Mouse (Mus musculus): ENCODE data around the gene Cdc42bpg.

Gene Cdc42bpg

DNA sequence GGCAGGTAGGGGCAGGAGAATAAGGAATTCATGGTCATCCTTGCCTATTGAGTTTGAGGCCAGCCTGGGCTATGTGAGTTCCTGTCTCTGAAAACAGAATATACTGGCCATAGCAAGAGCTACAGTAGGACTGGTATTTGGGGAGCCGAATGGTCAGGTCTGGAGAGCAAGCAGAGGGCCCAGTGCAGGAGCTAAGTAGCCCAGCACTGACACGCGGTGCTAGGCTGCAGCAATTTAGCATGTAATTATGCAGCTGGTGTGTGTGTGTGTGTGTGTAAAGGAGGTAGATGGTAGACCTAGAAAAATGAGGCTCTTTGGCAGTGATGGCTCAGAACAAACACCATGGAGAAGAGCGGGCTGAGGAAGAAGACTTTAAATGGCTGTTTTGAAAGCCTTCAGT, 41.4 kb downstream of the Cdc42bpg start:
- DNase-seq (ENCODE audit: low spot score in 2 of 2): no peak

DNA sequence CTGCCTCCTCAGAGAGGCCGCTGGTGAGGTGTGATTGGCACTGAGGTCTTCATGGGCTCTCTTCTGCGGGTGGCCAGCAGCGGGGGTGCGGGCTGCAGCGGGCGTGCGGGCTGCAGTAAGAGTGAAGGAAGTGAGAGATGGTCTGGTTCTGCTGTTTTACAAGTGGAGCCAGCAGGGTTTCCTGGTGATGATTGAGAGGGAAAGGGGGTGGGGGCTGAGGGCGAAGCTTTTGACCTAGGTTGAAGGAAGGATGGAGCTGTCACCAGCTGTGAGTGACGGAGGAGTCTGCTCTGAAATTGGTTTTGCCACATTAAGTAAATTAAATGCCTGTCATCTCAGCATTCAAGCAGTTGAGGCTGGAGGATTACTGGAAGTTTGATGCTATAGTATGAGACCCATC, 42.5 kb downstream of the Cdc42bpg start:
- no peak for DNase-seq (ENCODE audit: low spot score in 2 of 2)

GRCm38 (mm10) chr19:6349215-6349983, 43.1 kb downstream of the Cdc42bpg start:
- DNase-seq (ENCODE audit: low spot score in 2 of 2): no peak

DNA sequence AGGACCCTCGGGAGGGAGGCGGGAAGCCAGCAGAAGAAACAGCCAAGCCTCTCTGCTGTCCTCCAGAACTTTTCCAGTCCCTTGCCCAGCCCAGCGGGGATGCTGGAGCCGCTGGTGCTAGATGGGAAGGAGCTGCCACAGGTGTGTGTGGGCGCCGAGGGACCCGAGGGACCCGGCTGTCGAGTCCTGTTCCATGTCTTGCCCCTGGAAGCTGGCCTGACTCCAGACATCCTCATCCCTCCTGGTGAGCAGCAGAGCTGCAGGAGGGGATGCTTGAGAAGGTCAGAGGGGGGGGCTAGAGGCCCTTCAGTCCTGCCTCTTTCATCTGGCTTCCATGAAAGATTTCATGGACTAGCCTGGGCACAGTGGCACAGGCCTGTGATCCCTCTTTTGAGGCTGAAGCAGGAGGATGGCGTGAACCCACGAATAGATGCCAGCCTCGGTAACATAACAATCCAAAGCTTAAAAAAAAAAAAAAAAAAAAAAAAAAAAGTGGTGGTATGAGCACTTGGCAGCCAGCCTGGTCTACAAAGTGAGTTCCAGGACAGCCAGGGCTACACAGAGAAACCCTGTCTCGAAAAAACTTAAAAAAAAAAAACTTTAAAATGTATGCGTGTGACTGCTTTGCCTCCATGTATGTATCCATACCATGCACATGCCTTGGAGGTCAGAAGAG, 45.3 kb downstream of the Cdc42bpg start:
- DNase-seq (ENCODE audit: low spot score in 2 of 2): no peak

DNA sequence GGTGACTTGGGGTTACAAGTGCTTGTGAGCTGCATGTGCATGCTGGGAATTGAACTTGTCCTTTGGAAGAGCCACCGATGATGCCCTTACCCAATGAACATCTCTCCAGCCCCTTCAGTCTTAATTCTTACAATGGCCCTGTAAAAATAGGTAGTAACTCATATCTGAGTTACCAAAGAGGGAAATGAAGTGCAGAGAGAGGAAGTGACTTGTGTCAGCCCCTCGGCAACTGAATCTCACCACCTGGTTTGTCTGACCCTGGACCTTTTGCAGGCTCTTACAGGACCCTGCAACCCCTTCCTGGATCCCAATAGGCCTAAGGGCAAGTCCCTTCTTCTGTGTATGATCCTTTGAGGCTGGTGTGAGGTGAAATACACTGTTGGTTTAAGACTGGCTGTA, 45.9 kb downstream of the Cdc42bpg start:
- DNase-seq (ENCODE audit: low spot score in 2 of 2): no peak

- DNase-seq (ENCODE audit: low spot score in 2 of 2): no peak
Measured at GRCm38 (mm10) chr19:6354030-6354429, 47.8 kb downstream of the Cdc42bpg start.

- DNase-seq (ENCODE audit: low spot score in 2 of 2): no peak
Measured at GRCm38 (mm10) chr19:6361291-6361690, 55.0 kb downstream of the Cdc42bpg start.

- DNase-seq (ENCODE audit: low spot score in 2 of 2): no peak
Measured at GRCm38 (mm10) chr19:6363091-6363410, 56.8 kb downstream of the Cdc42bpg start.

- peak; percentile 100 for DNase-seq (ENCODE audit: low spot score in 2 of 2)
Measured at GRCm38 (mm10) chr19:6363411-6364240, 57.4 kb downstream of the Cdc42bpg start, which contains the start of gene Sf1. Gene Sf1 (plus strand): TSS chr19:6363690.

- peak; percentile 88 to 93 for DNase-seq (ENCODE audit: low spot score in 2 of 2)
Measured at GRCm38 (mm10) chr19:6364317-6364725, 58.1 kb downstream of the Cdc42bpg start.

DNA sequence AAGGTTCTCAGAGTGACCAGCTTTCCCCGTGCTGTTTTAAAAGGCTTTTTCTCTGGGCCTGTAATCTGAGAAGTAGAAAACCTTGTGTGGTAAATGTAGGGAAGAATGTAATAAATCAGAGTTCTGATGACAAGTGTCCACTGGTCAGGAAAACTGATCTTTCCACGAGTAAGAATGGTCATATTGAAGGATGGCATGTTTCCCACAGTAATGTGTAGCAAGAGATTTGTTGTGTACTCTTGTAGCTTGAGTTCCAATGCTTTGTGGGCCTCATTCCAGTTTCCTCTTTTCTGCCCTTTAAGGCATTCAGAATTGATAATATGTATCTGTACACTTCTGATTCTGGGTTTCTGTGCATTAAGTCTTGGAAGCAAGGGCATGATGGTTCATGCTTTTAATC, 58.6 kb downstream of the Cdc42bpg start:
- no peak for DNase-seq (ENCODE audit: low spot score in 2 of 2)

- no peak for DNase-seq (ENCODE audit: low spot score in 2 of 2)
Measured at GRCm38 (mm10) chr19:6370175-6370574, 63.9 kb downstream of the Cdc42bpg start.

DNA sequence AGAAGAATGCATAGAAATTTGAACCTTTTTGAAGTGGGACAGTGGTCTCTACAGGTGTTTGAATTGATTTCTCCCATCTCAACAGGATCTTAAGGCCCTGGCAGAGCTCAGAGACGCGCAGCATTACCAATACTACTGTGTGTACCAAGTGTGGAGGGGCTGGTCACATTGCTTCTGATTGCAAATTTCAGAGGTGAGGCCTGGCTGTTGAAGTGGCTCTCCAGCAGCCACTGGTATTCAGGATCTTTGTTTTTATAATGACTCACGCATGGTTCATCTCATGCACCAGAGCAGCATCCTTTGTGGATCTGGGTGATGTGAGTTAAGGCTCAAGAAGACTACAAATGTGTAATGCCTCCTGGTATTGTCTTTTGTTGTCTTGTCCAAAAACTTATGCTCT, 66.2 kb downstream of the Cdc42bpg start:
- DNase-seq (ENCODE audit: low spot score in 2 of 2): no peak

DNA sequence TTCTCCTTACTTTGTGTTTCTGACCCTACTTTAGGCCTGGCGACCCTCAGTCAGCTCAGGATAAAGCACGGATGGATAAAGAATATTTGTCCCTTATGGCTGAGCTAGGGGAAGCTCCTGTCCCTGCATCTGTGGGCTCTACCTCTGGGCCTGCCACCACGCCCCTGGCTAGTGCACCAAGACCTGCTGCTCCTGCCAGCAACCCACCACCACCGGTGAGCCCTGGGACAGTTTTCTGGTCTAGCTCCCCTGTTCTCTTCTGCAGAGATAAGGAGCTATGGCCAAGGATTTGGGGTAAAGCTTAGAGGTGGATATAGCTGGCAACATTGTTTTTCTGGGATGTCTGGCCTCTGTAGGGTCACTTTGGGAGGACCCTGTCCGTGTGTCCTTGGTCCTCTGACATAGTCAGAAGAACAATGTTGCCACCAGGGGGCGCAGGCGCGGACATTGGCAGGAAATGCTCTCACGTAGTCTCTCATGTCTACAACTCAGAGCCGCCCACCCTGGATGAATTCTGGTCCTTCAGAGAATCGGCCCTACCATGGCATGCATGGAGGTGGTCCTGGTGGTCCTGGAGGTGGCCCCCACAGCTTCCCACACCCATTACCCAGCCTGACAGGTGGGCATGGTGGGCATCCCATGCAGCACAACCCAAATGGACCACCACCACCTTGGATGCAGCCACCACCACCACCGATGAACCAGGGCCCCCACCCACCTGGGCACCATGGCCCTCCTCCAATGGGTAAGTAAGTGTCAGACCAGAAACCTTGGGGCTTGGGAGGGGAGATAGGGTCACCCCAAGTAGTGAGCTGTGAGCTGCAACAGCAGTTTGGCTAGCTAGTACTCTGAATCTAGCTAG, 67.5 kb downstream of the Cdc42bpg start:
- DNase-seq (ENCODE audit: low spot score in 2 of 2): peak; percentile 73 to 92

DNA sequence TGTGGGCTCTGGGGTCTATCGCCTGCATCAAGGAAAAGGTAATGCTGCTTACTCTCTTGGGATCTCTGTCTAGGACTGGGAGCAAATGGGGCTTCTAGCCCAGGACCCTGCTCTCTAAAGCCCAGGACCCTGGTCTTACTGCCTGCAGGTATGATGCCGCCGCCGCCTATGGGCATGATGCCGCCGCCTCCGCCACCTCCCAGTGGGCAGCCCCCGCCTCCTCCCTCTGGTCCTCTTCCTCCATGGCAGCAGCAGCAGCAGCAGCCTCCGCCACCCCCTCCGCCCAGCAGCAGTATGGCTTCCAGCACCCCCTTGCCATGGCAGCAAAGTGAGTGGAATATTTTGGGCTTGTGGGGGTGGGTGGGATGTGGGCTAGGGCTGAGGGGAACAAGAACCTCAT, 68.3 kb downstream of the Cdc42bpg start:
- no peak for DNase-seq (ENCODE audit: low spot score in 2 of 2)

All from thymus, postnatal 10 days (tissue).